Mouse (Mus musculus): ENCODE data around the gene Myog.
A peak's percentile ranks its signal among the peaks of the same experiment; 100 is the strongest.

The Myog gene

GRCm38 (mm10) chr1:134283108-134283507 is 6.7 kb upstream of the Myog start:
- no peak for DNase-seq (ENCODE audit: low spot score in 2 of 2)

DNA sequence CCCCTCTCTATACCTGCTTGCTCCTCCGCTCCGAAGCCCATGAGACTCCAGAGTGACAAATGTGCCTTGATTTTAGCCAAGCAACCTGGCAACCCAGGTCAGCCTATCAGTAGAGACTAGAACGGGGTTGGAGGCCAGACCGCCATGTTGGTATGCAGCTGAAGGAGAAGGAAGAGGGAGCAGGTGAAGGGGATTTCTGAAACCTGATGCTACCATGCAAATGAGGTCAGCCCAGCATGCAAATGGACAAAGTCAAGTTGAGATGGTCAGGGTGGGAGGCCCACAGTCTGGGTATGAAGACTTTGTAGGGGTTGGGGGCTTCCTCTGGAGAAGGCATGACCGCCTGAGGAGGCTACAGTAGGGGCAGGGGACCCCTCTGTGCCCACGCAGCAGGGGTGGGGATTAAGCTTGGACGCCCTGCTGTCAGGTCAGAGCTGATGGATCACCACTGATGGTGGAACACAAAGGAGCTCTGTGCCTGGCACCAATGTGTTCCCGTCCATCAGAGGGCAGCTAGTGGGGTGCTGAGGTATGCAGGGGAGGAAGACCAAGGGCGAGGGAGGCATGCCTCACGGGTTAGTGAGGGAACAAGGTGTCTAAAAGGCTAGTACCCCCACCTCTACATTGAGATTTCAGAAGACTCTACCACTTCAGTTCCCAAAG is 4.2 kb upstream of the Myog start:
- no peak for DNase-seq (ENCODE audit: low spot score in 2 of 2)

- DNase-seq (ENCODE audit: low spot score in 2 of 2) = no peak
Observed at GRCm38 (mm10) chr1:134288239-134288638, 1.6 kb upstream of the Myog start.

DNA sequence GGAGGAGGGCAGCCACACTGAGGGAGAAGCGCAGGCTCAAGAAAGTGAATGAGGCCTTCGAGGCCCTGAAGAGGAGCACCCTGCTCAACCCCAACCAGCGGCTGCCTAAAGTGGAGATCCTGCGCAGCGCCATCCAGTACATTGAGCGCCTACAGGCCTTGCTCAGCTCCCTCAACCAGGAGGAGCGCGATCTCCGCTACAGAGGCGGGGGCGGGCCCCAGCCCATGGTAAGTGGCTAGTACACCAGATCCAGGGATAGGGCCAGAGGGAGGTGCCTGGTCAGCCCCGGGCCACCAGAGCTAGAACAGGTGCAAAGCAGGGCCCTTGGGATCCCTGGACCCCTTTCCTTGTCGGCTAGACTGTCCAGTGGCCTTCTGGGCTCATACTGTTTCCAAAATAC is 511 bp downstream of the Myog start:
- DNase-seq (ENCODE audit: low spot score in 2 of 2) = no peak

GRCm38 (mm10) chr1:134290909-134291308 is 1.1 kb downstream of the Myog start:
- DNase-seq (ENCODE audit: low spot score in 2 of 2) = no peak

GRCm38 (mm10) chr1:134291555-134291954 is 1.8 kb downstream of the Myog start:
- no peak for DNase-seq (ENCODE audit: low spot score in 2 of 2)

- no peak for DNase-seq (ENCODE audit: low spot score in 2 of 2)
Observed at GRCm38 (mm10) chr1:134292073-134292472, 2.3 kb downstream of the Myog start.

- no peak for DNase-seq (ENCODE audit: low spot score in 2 of 2)
Observed at GRCm38 (mm10) chr1:134292601-134293000, 2.8 kb downstream of the Myog start.

DNA sequence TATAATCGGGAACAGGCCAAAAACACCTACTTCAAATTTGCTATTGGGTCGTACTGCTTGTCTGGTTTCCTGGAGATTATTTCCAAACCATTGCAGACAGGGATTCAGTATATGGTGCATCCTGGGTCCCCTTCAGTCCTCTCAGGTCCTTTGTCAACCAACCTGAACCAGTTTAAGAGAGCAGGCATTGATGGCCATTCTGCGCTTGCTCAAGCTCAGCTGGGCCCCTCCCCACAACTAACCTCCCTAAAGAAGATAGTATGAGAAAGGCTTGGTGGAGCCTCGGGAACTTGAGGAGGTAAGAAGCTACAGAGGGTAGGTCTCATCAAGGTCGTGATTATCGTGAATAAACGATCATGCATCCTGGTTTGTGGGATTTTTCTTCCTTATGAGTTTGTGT is 3.5 kb downstream of the Myog start:
- DNase-seq (ENCODE audit: low spot score in 2 of 2) = no peak

DNA sequence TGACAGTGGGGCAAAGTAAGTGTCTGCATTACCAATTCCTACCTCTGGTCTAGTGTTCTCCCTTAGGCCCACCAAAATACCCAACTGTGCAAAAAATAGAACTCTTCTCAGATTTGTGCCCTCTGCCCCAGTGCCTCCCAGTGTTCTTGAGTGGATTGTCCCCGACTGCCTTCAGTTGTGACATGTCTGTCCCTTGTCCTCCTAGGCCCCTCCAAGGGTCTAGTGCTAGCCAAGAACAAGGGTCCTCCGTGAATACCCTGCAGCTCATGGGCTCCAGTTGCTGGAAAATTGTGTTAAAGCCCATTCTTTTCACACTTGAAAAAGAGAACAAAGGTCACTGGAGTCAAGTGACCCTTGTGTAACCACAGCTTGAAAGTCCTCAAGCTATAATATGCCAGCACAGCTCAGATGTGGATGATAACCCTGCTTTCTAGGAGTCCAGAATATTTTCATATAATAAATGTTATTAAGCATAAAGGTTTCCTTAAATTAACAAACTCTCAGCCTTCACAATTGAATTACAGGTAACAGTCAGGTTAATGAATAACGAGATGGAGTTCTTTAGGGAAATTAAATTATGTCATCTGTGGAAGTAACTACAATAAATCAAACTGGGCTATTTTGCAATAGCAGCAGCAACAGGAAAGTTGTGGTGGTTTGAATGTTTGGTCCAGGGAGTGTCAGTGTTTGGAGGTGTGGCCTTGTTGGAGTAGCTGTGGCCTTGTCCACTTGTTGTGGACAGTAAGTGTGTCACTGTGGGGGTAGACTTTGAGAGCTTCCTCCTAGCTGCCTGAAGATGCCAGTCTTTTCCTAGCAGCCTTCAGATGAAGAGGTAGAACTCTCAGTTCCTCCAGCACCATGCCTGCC is 4.2 kb downstream of the Myog start:
- DNase-seq (ENCODE audit: low spot score in 2 of 2) = no peak

GRCm38 (mm10) chr1:134297265-134297664 is 7.5 kb downstream of the Myog start:
- DNase-seq (ENCODE audit: low spot score in 2 of 2) = no peak

GRCm38 (mm10) chr1:134298636-134299411 is 9.0 kb downstream of the Myog start:
- DNase-seq (ENCODE audit: low spot score in 2 of 2) = no peak

DNA sequence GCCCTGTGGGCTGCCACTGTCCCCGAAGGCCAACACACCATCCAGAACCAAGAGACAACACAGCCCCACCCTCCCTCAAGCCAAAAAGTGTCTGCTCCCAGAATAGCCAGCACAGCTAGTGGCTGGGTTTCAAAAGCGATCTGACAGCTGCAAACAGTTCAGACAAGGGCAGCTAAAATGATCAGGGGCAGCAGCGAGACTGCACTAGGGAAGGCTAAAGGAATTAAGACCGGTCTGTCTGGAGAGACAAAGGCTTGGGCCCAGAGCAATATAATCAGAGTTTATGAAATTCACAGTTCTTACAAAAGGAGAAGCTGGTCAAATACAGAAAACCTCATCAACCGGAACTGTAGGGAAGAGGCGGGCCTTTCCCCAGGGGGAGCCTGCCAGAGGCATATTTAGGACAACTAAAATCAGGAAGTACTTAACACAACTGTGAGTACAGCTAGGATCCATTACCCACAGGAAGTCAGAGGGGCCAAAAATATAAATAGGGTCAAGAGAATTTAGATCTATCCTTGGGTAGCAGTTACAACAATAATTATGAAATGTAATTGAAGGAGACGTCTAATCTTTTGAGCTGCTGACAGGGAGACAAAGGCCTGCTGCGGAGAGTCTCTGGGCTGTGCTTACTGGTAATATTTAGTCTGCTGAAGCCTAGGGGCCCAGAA is 12.9 kb downstream of the Myog start:
- DNase-seq (ENCODE audit: low spot score in 2 of 2) = peak in 1 of 2 experiments; percentile 19

DNA sequence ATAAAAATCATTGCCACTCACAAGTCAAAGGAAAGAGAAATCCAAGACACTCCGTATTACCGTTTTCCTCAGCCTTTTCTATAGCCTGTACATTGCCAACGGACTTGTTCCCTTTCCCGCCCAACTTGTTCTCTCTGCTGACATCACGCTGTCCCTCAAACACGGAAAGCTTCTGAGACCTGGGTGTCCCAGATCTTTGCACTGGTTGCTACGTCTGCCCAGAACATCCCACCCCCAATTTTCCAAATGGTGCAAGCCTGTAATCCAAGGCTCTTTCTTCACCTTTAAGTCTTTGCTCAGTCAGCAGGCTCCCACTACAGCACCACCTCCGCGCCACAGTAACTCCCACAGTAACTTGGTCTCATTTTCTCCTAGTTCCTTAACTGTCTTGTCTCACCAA is 15.2 kb downstream of the Myog start:
- no peak for DNase-seq (ENCODE audit: low spot score in 2 of 2)

GRCm38 (mm10) chr1:134307409-134307808 is 17.6 kb downstream of the Myog start:
- no peak for DNase-seq (ENCODE audit: low spot score in 2 of 2)

DNA sequence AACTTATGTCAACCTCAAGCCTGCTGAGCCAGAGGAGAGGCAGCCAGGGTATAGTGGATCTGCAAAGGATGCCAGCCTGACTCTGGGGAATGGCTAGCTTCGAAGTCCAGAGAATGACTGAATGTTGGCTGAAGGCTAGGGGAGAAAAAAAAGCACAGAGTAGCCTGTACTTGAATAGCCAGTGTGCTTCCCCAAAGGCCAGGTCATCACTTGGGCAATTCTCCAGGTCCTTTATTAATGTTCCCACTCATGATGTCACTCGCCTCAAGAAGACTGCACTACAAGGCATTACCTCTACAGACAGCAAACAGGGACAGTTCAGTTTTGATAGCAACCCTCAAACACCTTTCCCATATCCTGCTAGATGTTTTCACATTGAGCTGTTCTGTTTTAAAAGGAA is 20.5 kb downstream of the Myog start:
- no peak for DNase-seq (ENCODE audit: low spot score in 2 of 2)

DNA sequence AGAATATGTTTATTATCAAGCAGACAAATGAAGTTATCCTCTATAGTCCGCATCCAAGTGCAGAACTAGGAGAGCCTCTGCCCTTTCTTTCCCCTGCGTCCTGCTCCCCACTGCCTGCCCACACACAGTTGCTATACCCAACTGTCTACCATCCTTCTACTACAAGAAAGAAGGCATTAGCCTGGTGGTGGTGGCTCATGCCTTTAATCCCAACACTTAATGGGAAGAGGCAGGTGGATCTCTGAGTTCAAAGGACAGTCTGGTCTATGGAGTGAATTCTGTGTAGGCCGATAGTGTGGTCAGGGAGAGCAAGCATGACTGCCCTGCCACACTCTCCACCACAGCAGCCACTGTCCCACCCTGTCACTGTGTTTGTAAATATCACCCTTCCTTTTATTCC is 20.9 kb downstream of the Myog start:
- DNase-seq (ENCODE audit: low spot score in 2 of 2) = no peak

GRCm38 (mm10) chr1:134311760-134312159 is 22.0 kb downstream of the Myog start:
- DNase-seq (ENCODE audit: low spot score in 2 of 2) = no peak

GRCm38 (mm10) chr1:134315181-134315580 is 25.4 kb downstream of the Myog start:
- DNase-seq (ENCODE audit: low spot score in 2 of 2) = no peak

- no peak for DNase-seq (ENCODE audit: low spot score in 2 of 2)
Observed at GRCm38 (mm10) chr1:134316361-134316760, 26.6 kb downstream of the Myog start.

DNA sequence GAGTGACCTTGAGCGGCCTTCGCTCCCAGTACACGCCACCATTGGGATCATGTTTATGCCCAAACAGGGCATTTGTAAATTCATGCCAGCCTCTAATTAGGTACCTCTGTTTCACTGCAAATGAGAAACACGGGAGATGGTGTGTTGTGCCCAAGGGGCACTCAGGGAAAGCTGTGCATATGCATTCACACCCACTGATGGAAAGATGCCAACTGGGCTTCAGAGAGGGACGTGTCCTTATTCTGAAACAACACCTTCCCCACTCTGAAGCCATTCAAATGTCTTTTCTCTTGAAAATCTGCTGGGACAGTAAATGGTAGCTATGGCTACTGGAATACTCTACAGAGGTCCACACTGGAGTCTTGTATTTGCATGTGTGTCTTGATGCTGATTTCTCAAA is 28.5 kb downstream of the Myog start:
- DNase-seq (ENCODE audit: low spot score in 2 of 2) = no peak
